Mouse (Mus musculus) mouse embryonic stem cell (cell line): Measurements from ENCODE around the gene Lamp5.

Experiments
- in situ Hi-C, 2 experiments: fragments of 300-500 bp; cut with MboI; formaldehyde crosslinking; loops; 1 replicate in 1 of 2; 3 replicates in 1 of 2; pipeline ENCODE4 v1.14.3; 2019 to 2020; ENCODE audit warnings: low sequenced_read_pairs in 2 of 2, low pct_unique_long_range_greater_than_20kb in 1 of 2, mixed read lengths in 1 of 2; ENCODE audit not compliant: unreplicated experiment in 1 of 2

Gene Lamp5

GRCm38 (mm10) chr2:136051688-136052289 lies at the start of gene Lamp5:
Gene Lamp5 (plus strand): TSS chr2:136052239.
- in situ Hi-C loops: no loop called here

GRCm38 (mm10) chr2:136003836-136004235 lies 48.2 kb upstream of the Lamp5 start:
- in situ Hi-C loops: no loop called here

- in situ Hi-C loops: no loop called here
Measured at GRCm38 (mm10) chr2:136006280-136006679, 45.8 kb upstream of the Lamp5 start.

- in situ Hi-C loops: no loop called here
Measured at GRCm38 (mm10) chr2:136012759-136013158, 39.3 kb upstream of the Lamp5 start.

GRCm38 (mm10) chr2:136048464-136048863 lies 3.6 kb upstream of the Lamp5 start:
- in situ Hi-C loops: no loop called here

- in situ Hi-C loops: no loop called here
Measured at GRCm38 (mm10) chr2:136050793-136051615, 1.0 kb upstream of the Lamp5 start.

GRCm38 (mm10) chr2:136057861-136058331 lies 5.9 kb downstream of the Lamp5 start:
- in situ Hi-C loops: no loop called here

- in situ Hi-C loops: no loop called here
Measured at GRCm38 (mm10) chr2:136058398-136058797, 6.4 kb downstream of the Lamp5 start.

- in situ Hi-C loops: no loop called here
Measured at GRCm38 (mm10) chr2:136059029-136059669, 7.1 kb downstream of the Lamp5 start.

GRCm38 (mm10) chr2:136064356-136064755 lies 12.3 kb downstream of the Lamp5 start:
- in situ Hi-C loops: no loop called here

GRCm38 (mm10) chr2:136095978-136096377 lies 43.9 kb downstream of the Lamp5 start:
- in situ Hi-C loops: no loop called here

- in situ Hi-C loops: no loop called here
Measured at GRCm38 (mm10) chr2:136097143-136097542, 45.1 kb downstream of the Lamp5 start.

GRCm38 (mm10) chr2:136107597-136107996 lies 55.6 kb downstream of the Lamp5 start:
- in situ Hi-C loops: no loop called here

- in situ Hi-C loops: no loop called here
Measured at GRCm38 (mm10) chr2:136108124-136109037, 56.3 kb downstream of the Lamp5 start.

- in situ Hi-C loops: no loop called here
Measured at GRCm38 (mm10) chr2:136109038-136109363, 57.0 kb downstream of the Lamp5 start.

GRCm38 (mm10) chr2:136113374-136113773 lies 61.3 kb downstream of the Lamp5 start:
- in situ Hi-C loops: no loop called here

- in situ Hi-C loops: no loop called here
Measured at GRCm38 (mm10) chr2:136118006-136118405, 66.0 kb downstream of the Lamp5 start.
